Mouse (Mus musculus) bone marrow, adult 2 months (tissue): ENCODE results near the gene Hps4. TPM values are rescaled to one million over a fixed set of nuclear protein-coding genes. Genes with fewer than 3 reads are reported as not detected.

Source experiments
- H3K27ac ChIP-seq: fragments of 200-500 bp; 2 replicates; pipeline ENCODE4 v1.5.1; 2012; ENCODE audit warnings: low read depth, mild to moderate bottlenecking, control low read depth, inconsistent platforms, low read length; ENCODE audit not compliant: control insufficient read depth, poor library complexity, insufficient read depth
- H3K4me1 ChIP-seq: fragments of 200-500 bp; 2 replicates; pipeline ENCODE4 v1.6.1; 2011; ENCODE audit warnings: low read length; ENCODE audit not compliant: control insufficient read depth, insufficient read depth
- H3K4me3 ChIP-seq: fragments of 200-500 bp; replicated peaks from 2 replicates; pipeline ENCODE3; 2011; ENCODE audit warnings: mild to moderate bottlenecking, low read depth, low read length, control low read depth; ENCODE audit not compliant: control insufficient read depth
- CTCF ChIP-seq: fragments of 200-500 bp; IDR thresholded peaks from 2 replicates; pipeline ENCODE4 v1.5.1; 2011; ENCODE audit warnings: low read length, control low read depth; ENCODE audit not compliant: control insufficient read depth, insufficient read depth
- POLR2A ChIP-seq: fragments of 200-500 bp; IDR thresholded peaks from 2 replicates; pipeline ENCODE4 v1.6.1; 2011; ENCODE audit warnings: low read depth, mild to moderate bottlenecking, control low read depth, low read length, borderline replicate concordance; ENCODE audit not compliant: control insufficient read depth
- WGBS: fragments of 180-500 bp; shearing (Covaris S2); methylation state at CpG from one replicate; pipeline ENCODE4 v1.1.7; 2018; 5-methylcytosine and 5-hydroxymethylcytosine counted together
- polyA plus RNA-seq: library from polyadenylated mRNA; stranded (reverse); fragments of >200 nt; gene quantifications from 2 replicates; pipeline ENCODE4 v1.2.4, GENCODE M21; 2011; ENCODE audit warnings: low replicate concordance; ENCODE audit not compliant: missing spikeins, insufficient read depth, insufficient read length

The Hps4 gene
- polyA plus RNA-seq, 1 experiment, result 42.4 TPM

- H3K27ac ChIP-seq, result no peak overlapping the region
- WGBS, result 73% methylated on average over 9 of the region's 9 CpGs
- H3K4me1 ChIP-seq, result no peaks in the 10 kb centered on the region; the same call in 1 of the 2 replicates
- no peak overlapping the region for H3K4me3 ChIP-seq
- TF ChIP-seq CTCF (no peak), POLR2A (no peak)
Observed at GRCm38 (mm10) chr5:112389352-112389751, 46.5 kb downstream of the Hps4 start.

- TF ChIP-seq POLR2A (no peak), CTCF (no peak)
- WGBS, result 68% methylated on average over 16 of the region's 16 CpGs
- no peak overlapping the region for H3K27ac ChIP-seq
- no peaks in the 10 kb centered on the region for H3K4me1 ChIP-seq
- no peak overlapping the region for H3K4me3 ChIP-seq
Observed at GRCm38 (mm10) chr5:112391002-112391401, 48.1 kb downstream of the Hps4 start.

GRCm38 (mm10) chr5:112391676-112392323, 48.9 kb downstream of the Hps4 start:
- H3K4me3 ChIP-seq, result no peak overlapping the region
- WGBS, result 75% methylated on average over 27 of the region's 27 CpGs

GRCm38 (mm10) chr5:112393741-112394414, 51.0 kb downstream of the Hps4 start:
- TF ChIP-seq POLR2A, result no peak
- TF ChIP-seq CTCF, result no peak
- H3K27ac ChIP-seq, result no peak overlapping the region
- WGBS, result 22% methylated on average over 18 of the region's 18 CpGs
- H3K4me1 ChIP-seq, result no peaks in the 10 kb centered on the region; the same call in 1 of the 2 replicates
- no peak overlapping the region for H3K4me3 ChIP-seq

More at GRCm38 (mm10) chr5:112391676-112392323, 48.9 kb downstream of the Hps4 start:
- TF ChIP-seq POLR2A, result no peak
- TF ChIP-seq CTCF, result no peak
- H3K27ac ChIP-seq, result no peak overlapping the region
- H3K4me1 ChIP-seq, result no peaks in the 10 kb centered on the region

- Histone ChIP-seq H3K4me1 (no peaks in the 10 kb centered on the region; the same call in 1 of the 2 replicates), H3K27ac (no peak overlapping the region), H3K4me3 (no peak overlapping the region)
- no peak for TF ChIP-seq POLR2A
- TF ChIP-seq CTCF, result no peak
- 3% methylated on average over 28 of the region's 28 CpGs for WGBS
Observed at GRCm38 (mm10) chr5:112394415-112394763, 51.5 kb downstream of the Hps4 start.

GRCm38 (mm10) chr5:112394779-112395443, 52.0 kb downstream of the Hps4 start, which contains the start of gene Asphd2:
Asphd2 (minus strand) TSS chr5:112394866.
- TF ChIP-seq CTCF (no peak), POLR2A (no peak)
- Histone ChIP-seq H3K27ac (no peak within 1 kb of the TSS), H3K4me1 (no peaks in the 10 kb centered on the region; the same call in 1 of the 2 replicates), H3K4me3 (no peak within 1 kb of the TSS)
- 8% methylated on average over 63 of the region's 67 CpGs for WGBS

- 83% methylated on average over 18 of the region's 18 CpGs for WGBS
- Histone ChIP-seq H3K4me3 (no peak overlapping the region), H3K27ac (no peak overlapping the region), H3K4me1 (no peaks in the 10 kb centered on the region; the same call in 1 of the 2 replicates)
- TF ChIP-seq POLR2A (no peak), CTCF (no peak)
Observed at GRCm38 (mm10) chr5:112396066-112396465, 53.2 kb downstream of the Hps4 start.

- no peak for TF ChIP-seq POLR2A
- TF ChIP-seq CTCF, result no peak
- Histone ChIP-seq H3K4me1 (no peaks in the 10 kb centered on the region; the same call in 1 of the 2 replicates), H3K27ac (no peak overlapping the region), H3K4me3 (no peak overlapping the region)
- 76% methylated on average over 10 of the region's 10 CpGs for WGBS
Observed at GRCm38 (mm10) chr5:112399284-112399683, 56.4 kb downstream of the Hps4 start.
